Mouse (Mus musculus) heart, embryonic 11.5 days (tissue): ENCODE results near the gene Tnfaip6. TPM values are rescaled to one million over a fixed set of nuclear protein-coding genes. Genes with fewer than 3 reads are reported as not detected.

Source experiments
- ATAC-seq: fragments of 200-750 bp; cut with Nextera tagmentation; replicated peaks from 2 replicates; pipeline ENCODE4 v1.8.0; 2017; ENCODE audit warnings: moderate library complexity; ENCODE audit not compliant: insufficient number of reproducible peaks, low FRiP score, low TSS enrichment
- H3K27ac ChIP-seq: fragments of 300-500 bp; sonication (generic); 2 replicates; pipeline ENCODE4 v1.5.1; 2014; ENCODE audit warnings: mild to moderate bottlenecking, low read depth, low read length
- H3K27me3 ChIP-seq: fragments of 300-500 bp; sonication (generic); 2 replicates; pipeline ENCODE4 v1.6.1; 2014; ENCODE audit warnings: mild to moderate bottlenecking, low read length, mixed read lengths; ENCODE audit not compliant: control insufficient read depth, insufficient read depth
- H3K36me3 ChIP-seq: fragments of 300-500 bp; sonication (generic); 2 replicates; pipeline ENCODE4 v1.6.1; 2014; ENCODE audit warnings: mild to moderate bottlenecking, low read length, moderate library complexity, mixed read lengths; ENCODE audit not compliant: control insufficient read depth, insufficient read depth
- H3K4me1 ChIP-seq: fragments of 300-500 bp; sonication (generic); 2 replicates; pipeline ENCODE4 v1.6.1; 2014; ENCODE audit warnings: low read length; ENCODE audit not compliant: control insufficient read depth, insufficient read depth
- H3K4me2 ChIP-seq: fragments of 300-500 bp; sonication (generic); 2 replicates; pipeline ENCODE4 v1.6.1; 2014; ENCODE audit warnings: mild to moderate bottlenecking, moderate library complexity
- H3K4me3 ChIP-seq: fragments of 300-500 bp; sonication (generic); 2 replicates; pipeline ENCODE4 v1.5.1; 2014; ENCODE audit warnings: low read depth, low read length
- H3K9ac ChIP-seq: fragments of 300-500 bp; sonication (generic); 2 replicates; pipeline ENCODE4 v1.6.1; 2014; ENCODE audit warnings: mild to moderate bottlenecking, low read depth, low read length, moderate library complexity
- H3K9me3 ChIP-seq: fragments of 300-500 bp; sonication (generic); replicated peaks from 2 replicates; pipeline ENCODE4 v1.6.1; 2016; ENCODE audit warnings: low read length; ENCODE audit not compliant: control insufficient read depth
- WGBS: fragments of 180-500 bp; shearing (Covaris S2); extraction: QIAGEN DNeasy Blood & Tissue Kit; methylation state at CpG from one replicate; pipeline ENCODE4 v1.1.7; 2014; ENCODE audit not compliant: insufficient replicate concordance; 5-methylcytosine and 5-hydroxymethylcytosine counted together
- polyA plus RNA-seq: library from polyadenylated mRNA; unstranded; fragments of >200 nt; fragmentation: Nextera tagmentation; extraction: Ambion mirVana; gene quantifications from 2 replicates; pipeline ENCODE4 v1.2.1, GENCODE M21; 2014

Tnfaip6 gene
- polyA plus RNA-seq, 1 experiment from 2014 or later: 4.9 TPM

DNA sequence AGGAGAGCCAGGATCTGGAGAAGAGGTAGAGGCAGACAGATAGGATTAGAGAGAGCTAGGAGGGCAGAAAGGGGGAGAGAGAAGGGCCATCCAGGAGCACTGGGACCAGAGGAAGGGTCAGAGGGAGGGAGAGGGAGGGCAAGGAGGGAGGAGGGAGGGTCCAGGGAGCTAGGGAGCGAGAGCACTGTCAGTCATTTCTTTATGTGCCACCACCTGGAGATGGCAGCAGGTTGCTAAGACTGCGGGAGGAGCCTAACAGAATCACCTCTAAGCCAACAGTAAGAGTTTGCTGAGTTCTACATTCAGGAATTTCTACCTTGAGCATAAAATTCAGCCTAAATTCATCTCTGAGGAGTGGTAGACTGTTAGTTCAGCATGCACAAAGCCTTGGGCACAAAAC lies 40.9 kb downstream of the Tnfaip6 start:
- 91% methylated on average over 2 of the region's 2 CpGs for WGBS
- Histone ChIP-seq H3K4me3 (no peak overlapping the region), H3K9ac (no peak overlapping the region), H3K9me3 (no peaks in the 10 kb centered on the region), H3K27me3 (no peaks in the 10 kb centered on the region), H3K36me3 (peaks cover 17% of the 10 kb centered on the region), H3K27ac (no peak overlapping the region), H3K4me1 (0 out of 2 replicates have a peak, but pooled peaks cover 2% of the 10 kb centered on the region), H3K4me2 (no peak overlapping the region)
- no peak for ATAC-seq

DNA sequence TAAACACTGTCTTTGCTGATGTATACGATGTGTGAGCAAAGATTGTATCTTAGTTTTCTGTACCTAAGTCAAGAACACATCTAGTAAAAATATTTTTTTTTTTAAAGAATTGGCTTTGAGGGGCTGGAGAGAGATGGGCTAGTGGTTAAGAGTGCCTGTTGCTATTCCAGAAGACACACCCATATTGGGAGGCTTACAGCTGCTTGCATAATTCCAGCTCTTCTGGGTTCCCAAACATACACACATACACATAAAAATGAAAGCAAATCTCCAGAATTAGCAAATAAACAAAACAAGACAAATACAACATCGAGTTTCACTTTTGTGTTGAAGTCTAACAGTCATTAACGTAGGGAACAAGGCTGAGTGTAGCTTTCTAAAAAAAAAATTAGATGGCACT lies 46.2 kb downstream of the Tnfaip6 start:
- H3K27ac ChIP-seq: no peak overlapping the region

DNA sequence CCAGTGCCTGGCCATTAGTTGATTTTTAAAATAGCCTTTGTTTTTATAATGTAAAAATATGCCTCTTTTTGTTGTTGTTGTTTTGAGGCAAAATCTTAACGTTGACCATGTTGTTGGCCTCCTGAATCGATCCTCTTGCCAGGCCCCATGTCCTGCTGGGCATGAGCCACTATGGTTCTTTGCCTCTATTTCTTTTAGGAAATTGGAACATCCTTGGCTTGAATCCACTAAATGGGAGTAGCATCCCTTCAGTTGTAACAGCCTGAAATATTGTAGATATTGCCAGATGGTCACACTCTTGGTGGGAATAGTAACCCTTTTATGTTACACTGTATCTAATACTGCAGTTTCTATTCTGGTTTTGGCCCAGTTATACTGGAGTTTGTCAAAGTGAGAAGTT lies 46.8 kb downstream of the Tnfaip6 start:
- H3K4me1 ChIP-seq: no peaks in the 10 kb centered on the region
- WGBS: 85% methylated on average over 2 of the region's 2 CpGs
- ATAC-seq: no peak
- no peak overlapping the region for H3K9ac ChIP-seq
- H3K27me3 ChIP-seq: no peaks in the 10 kb centered on the region
- peaks cover 13% of the 10 kb centered on the region; the same call in 1 of the 2 replicates for H3K36me3 ChIP-seq
- H3K4me3 ChIP-seq: no peak overlapping the region
- no peak overlapping the region for H3K27ac ChIP-seq
- H3K4me2 ChIP-seq: no peak overlapping the region
- H3K9me3 ChIP-seq: no peaks in the 10 kb centered on the region

More for the DNA sequence above, 46.2 kb downstream of the Tnfaip6 start:
- Histone ChIP-seq H3K4me3 (no peak overlapping the region), H3K27me3 (no peaks in the 10 kb centered on the region), H3K4me1 (no peaks in the 10 kb centered on the region), H3K36me3 (peaks cover 11% of the 10 kb centered on the region; the same call in 1 of the 2 replicates), H3K9me3 (no peaks in the 10 kb centered on the region), H3K4me2 (no peak overlapping the region), H3K9ac (no peak overlapping the region)
- no peak for ATAC-seq
- WGBS: 87% methylated on average over 3 of the region's 3 CpGs

Other genes with a start within 250 kb of the Tnfaip6 start
- 11.6 and 14.4 TPM in 2 replicates for gene Rbm43, start 102.8 kb upstream of the Tnfaip6 start, polyA plus RNA-seq
- 12.6 and 12.7 TPM in 2 replicates for gene Nmi, start 64.5 kb upstream of the Tnfaip6 start, polyA plus RNA-seq
- gene Rif1, start 34.8 kb downstream of the Tnfaip6 start, polyA plus RNA-seq: 27.9 and 29.8 TPM in 2 replicates